Mouse (Mus musculus): ENCODE measurements around the gene Slc39a13. TPM values are rescaled to one million over a fixed set of nuclear protein-coding genes. Genes with fewer than 3 reads are reported as not detected.

The Slc39a13 gene
- polyA plus RNA-seq, 1 experiment from 2014 or later: 50.6 TPM

DNA sequence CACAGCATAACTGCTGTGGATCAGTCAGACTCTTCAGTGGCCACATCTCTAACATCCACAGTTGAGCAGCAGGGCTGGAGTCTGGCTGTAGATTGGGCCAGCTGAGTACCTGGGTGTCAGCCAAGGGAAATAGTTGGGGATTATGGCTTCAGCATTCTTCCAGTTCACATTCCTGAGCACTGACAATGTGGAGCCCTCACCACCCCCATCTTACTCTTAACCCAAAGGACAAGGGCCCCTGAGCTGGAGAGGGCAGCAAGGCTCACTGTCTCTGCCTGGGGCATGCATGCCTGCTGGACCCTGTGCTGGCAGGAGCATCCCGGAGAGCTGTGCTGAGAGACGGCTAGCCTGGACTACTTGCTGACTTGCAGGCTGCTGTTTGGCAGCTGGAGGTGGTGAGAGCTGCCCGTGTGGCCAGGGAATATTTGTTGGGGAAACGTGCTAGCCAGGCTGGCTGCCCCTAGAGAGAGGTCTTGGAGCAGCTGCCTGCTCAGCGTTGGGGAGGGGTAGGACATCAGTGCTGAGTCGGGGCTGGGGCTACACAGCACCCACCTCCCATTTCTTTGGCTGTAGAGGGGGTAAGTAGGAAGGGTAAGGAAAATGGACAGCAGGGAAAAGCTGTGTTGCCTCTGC, 8.3 kb downstream of the Slc39a13 start:
- peak overlapping the region; percentile 50 for H3K9ac ChIP-seq (ENCODE audit: low read length)
- ATAC-seq (ENCODE audit: insufficient number of reproducible peaks, insufficient read depth, low FRiP score, low read depth): peak; percentile 11; the same call in 1 of the 2 replicates
- peaks cover 82% of the 10 kb centered on the region for H3K36me3 ChIP-seq (ENCODE audit: control insufficient read depth, insufficient read depth, low read length)

DNA sequence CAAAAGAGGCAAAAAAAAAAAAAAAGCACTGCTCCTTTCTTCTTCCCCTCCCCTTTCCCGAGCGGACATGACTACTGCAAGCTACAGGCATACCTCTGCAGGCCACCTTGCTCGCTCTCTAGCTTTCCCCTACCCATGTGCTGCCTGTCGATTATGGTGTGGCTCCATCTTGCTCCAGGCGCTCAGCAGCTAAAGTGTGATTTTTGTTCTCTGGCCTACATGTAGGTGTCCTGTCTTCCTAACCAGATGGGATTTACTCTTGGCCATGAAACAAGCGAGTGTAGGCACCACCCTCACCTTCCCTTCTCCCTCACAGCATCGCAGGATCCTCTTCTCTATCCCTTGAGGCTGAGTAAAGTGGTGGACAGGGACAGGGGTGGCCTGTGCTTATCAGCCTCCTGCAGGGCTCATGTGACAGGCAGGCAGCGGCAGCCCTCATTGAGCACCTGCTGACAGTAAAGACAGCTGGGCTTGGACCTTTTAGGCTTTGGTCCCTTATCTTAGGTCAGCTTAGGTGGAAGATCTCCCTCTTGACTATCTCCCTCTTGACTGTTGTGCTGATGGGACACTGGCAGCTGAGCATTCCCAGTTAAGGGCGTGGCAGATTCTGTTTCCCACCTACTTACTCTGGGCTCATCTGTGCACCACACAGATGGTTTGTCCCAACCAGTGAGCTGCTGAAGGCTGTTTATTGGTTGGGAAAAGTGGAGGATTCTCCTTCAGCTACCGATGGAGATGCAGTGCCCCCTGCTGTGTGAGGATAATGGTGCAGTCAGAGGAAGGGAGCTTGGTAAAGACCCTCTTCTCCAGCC, 9.5 kb downstream of the Slc39a13 start:
- 45% methylated on average over 10 of the region's 10 CpGs for WGBS
- Histone ChIP-seq H3K4me1 (ENCODE audit: control insufficient read depth in 2 of 2, insufficient read depth in 2 of 2, low read length in 2 of 2) (peaks cover 18 to 27% of the 10 kb centered on the region in 2 experiments), H3K27me3 (ENCODE audit: control insufficient read depth, insufficient read depth, low read length) (no peaks in the 10 kb centered on the region), H3K4me2 (ENCODE audit: low read length) (no peak overlapping the region; the same call in 1 of the 2 replicates), H3K36me3 (ENCODE audit: control insufficient read depth, insufficient read depth, low read length) (peaks cover 83% of the 10 kb centered on the region), H3K9ac (ENCODE audit: low read length) (peak overlapping the region; percentile 25; the same call in 1 of the 2 replicates), H3K27ac (replicated peaks in 1 of 2; ENCODE audit: control insufficient read depth in 1 of 2, insufficient read depth in 1 of 2, low read depth in 2 of 2, low read length in 2 of 2) (peak overlapping the region; percentile 87 to 91), H3K4me3 (ENCODE audit: control insufficient read depth in 1 of 2, insufficient read depth in 1 of 2, low read depth in 1 of 2, low read length in 2 of 2) (no peak overlapping the region), H3K9me3 (ENCODE audit: control insufficient read depth, low read length) (no peaks in the 10 kb centered on the region)
- peak; percentile 8; the same call in 1 of the 2 replicates for ATAC-seq (ENCODE audit: insufficient number of reproducible peaks, insufficient read depth, low FRiP score, low read depth)

More for the DNA sequence above, 8.3 kb downstream of the Slc39a13 start:
- Histone ChIP-seq H3K9me3 (ENCODE audit: control insufficient read depth, low read length) (no peaks in the 10 kb centered on the region), H3K4me1 (ENCODE audit: control insufficient read depth in 2 of 2, insufficient read depth in 2 of 2, low read length in 2 of 2) (peaks cover 18 to 35% of the 10 kb centered on the region in 2 experiments), H3K27ac (replicated peaks in 1 of 2; ENCODE audit: control insufficient read depth in 1 of 2, insufficient read depth in 1 of 2, low read depth in 2 of 2, low read length in 2 of 2) (peak overlapping the region; percentile 87 to 91), H3K27me3 (ENCODE audit: control insufficient read depth, insufficient read depth, low read length) (no peaks in the 10 kb centered on the region), H3K4me3 (ENCODE audit: control insufficient read depth in 1 of 2, insufficient read depth in 1 of 2, low read depth in 1 of 2, low read length in 2 of 2) (no peak overlapping the region), H3K4me2 (ENCODE audit: low read length) (peak overlapping the region; percentile 36)
- 37% methylated on average over 6 of the region's 6 CpGs for WGBS

- no peak overlapping the region for H3K27ac ChIP-seq (replicated peaks in 1 of 2; ENCODE audit: control insufficient read depth in 1 of 2, insufficient read depth in 1 of 2, low read depth in 2 of 2, low read length in 2 of 2)
- H3K4me3 ChIP-seq (ENCODE audit: control insufficient read depth in 1 of 2, insufficient read depth in 1 of 2, low read depth in 1 of 2, low read length in 2 of 2): no peak overlapping the region
- H3K9ac ChIP-seq (ENCODE audit: low read length): no peak overlapping the region
- peaks cover 81% of the 10 kb centered on the region for H3K36me3 ChIP-seq (ENCODE audit: control insufficient read depth, insufficient read depth, low read length)
- H3K4me2 ChIP-seq (ENCODE audit: low read length): no peak overlapping the region
- ATAC-seq (ENCODE audit: insufficient number of reproducible peaks, insufficient read depth, low FRiP score, low read depth): no peak
- H3K27me3 ChIP-seq (ENCODE audit: control insufficient read depth, insufficient read depth, low read length): no peaks in the 10 kb centered on the region
- H3K9me3 ChIP-seq (ENCODE audit: control insufficient read depth, low read length): no peaks in the 10 kb centered on the region
- 100% methylated on average over 2 of the region's 2 CpGs for WGBS
- peaks cover 21 to 34% of the 10 kb centered on the region in 2 experiments for H3K4me1 ChIP-seq (ENCODE audit: control insufficient read depth in 2 of 2, insufficient read depth in 2 of 2, low read length in 2 of 2)
Observed at GRCm38 (mm10) chr2:91059376-91059775, 10.8 kb downstream of the Slc39a13 start.

GRCm38 (mm10) chr2:91058435-91058834, 11.8 kb downstream of the Slc39a13 start:
- Histone ChIP-seq H3K9me3 (ENCODE audit: control insufficient read depth, low read length) (no peaks in the 10 kb centered on the region), H3K4me1 (ENCODE audit: control insufficient read depth in 2 of 2, insufficient read depth in 2 of 2, low read length in 2 of 2) (peaks cover 21 to 34% of the 10 kb centered on the region in 2 experiments), H3K4me2 (ENCODE audit: low read length) (no peak overlapping the region), H3K4me3 (ENCODE audit: control insufficient read depth in 1 of 2, insufficient read depth in 1 of 2, low read depth in 1 of 2, low read length in 2 of 2) (no peak overlapping the region), H3K27ac (replicated peaks in 1 of 2; ENCODE audit: control insufficient read depth in 1 of 2, insufficient read depth in 1 of 2, low read depth in 2 of 2, low read length in 2 of 2) (no peak overlapping the region), H3K27me3 (ENCODE audit: control insufficient read depth, insufficient read depth, low read length) (no peaks in the 10 kb centered on the region), H3K9ac (ENCODE audit: low read length) (no peak overlapping the region), H3K36me3 (ENCODE audit: control insufficient read depth, insufficient read depth, low read length) (peaks cover 71% of the 10 kb centered on the region)
- 92% methylated on average over 5 of the region's 5 CpGs for WGBS
- ATAC-seq (ENCODE audit: insufficient number of reproducible peaks, insufficient read depth, low FRiP score, low read depth): no peak

GRCm38 (mm10) chr2:91053934-91054382, 16.3 kb downstream of the Slc39a13 start, which contains the start of gene Psmc3:
Psmc3 (plus strand) TSS chr2:91054009.
- H3K27me3 ChIP-seq (ENCODE audit: control insufficient read depth, insufficient read depth, low read length): no peaks in the 10 kb centered on the region
- H3K9me3 ChIP-seq (ENCODE audit: control insufficient read depth, low read length): no peaks in the 10 kb centered on the region
- peaks cover 3 to 10% of the 10 kb centered on the region in 2 experiments; a peak in 3 of 4 replicates for H3K4me1 ChIP-seq (ENCODE audit: control insufficient read depth in 2 of 2, insufficient read depth in 2 of 2, low read length in 2 of 2)
- ATAC-seq (ENCODE audit: insufficient number of reproducible peaks, insufficient read depth, low FRiP score, low read depth): peak; percentile 96
- H3K9ac ChIP-seq (ENCODE audit: low read length): peak within 1 kb of the TSS; percentile 79
- peak within 1 kb of the TSS; percentile 81 to 91 for H3K27ac ChIP-seq (replicated peaks in 1 of 2; ENCODE audit: control insufficient read depth in 1 of 2, insufficient read depth in 1 of 2, low read depth in 2 of 2, low read length in 2 of 2)
- peak within 1 kb of the TSS; percentile 64 to 94 for H3K4me3 ChIP-seq (ENCODE audit: control insufficient read depth in 1 of 2, insufficient read depth in 1 of 2, low read depth in 1 of 2, low read length in 2 of 2)
- peak within 1 kb of the TSS; percentile 79 for H3K4me2 ChIP-seq (ENCODE audit: low read length)
- WGBS: under 1% methylated on average over 40 of the region's 40 CpGs
- H3K36me3 ChIP-seq (ENCODE audit: control insufficient read depth, insufficient read depth, low read length): peaks cover 51% of the 10 kb centered on the region

DNA sequence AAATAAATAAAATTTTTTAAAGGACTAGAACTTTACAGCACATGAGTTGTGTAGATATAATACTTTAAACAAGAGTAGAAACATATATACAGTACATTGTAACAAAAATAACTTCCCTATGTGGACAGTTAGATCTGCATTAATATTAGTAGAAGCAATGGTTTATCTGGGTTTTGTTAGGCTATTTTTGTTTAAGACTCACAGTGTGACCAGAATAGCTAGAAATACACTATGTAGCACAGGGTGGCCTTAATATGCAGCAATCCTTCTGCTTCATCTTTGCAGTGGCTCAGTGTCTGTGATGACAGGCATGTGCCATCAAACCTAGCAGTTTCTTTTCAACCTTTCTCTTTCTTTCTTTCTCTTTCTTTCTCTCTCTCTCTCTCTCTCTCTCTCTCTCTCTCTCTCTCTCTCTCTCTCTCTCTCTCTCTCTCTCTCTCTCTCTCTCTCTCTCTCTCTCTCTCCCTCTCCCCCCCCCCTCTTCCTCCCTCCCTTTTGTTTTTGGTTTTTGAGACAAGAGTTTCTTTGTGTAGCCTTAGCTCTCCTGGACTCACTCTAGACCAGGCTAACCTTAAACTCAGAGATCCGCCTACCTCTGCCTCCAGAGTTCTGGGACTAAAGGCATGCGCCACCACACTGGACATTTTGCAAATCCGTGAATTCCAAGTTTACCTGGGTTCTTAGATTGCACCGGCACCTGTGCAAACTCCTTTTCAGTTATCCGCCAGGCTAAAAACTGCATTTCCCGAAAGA, 16.9 kb downstream of the Slc39a13 start:
- WGBS: under 1% methylated on average over 6 of the region's 6 CpGs
- ATAC-seq (ENCODE audit: insufficient number of reproducible peaks, insufficient read depth, low FRiP score, low read depth): peak; percentile 23; the same call in 1 of the 2 replicates

GRCm38 (mm10) chr2:91052752-91053151, 17.5 kb downstream of the Slc39a13 start:
- WGBS: 59% methylated on average over 2 of the region's 2 CpGs
- ATAC-seq (ENCODE audit: insufficient number of reproducible peaks, insufficient read depth, low FRiP score, low read depth): no peak
- Histone ChIP-seq H3K4me1 (ENCODE audit: control insufficient read depth in 2 of 2, insufficient read depth in 2 of 2, low read length in 2 of 2) (peaks cover 3 to 10% of the 10 kb centered on the region in 2 experiments; a peak in 3 of 4 replicates), H3K9me3 (ENCODE audit: control insufficient read depth, low read length) (no peaks in the 10 kb centered on the region), H3K27me3 (ENCODE audit: control insufficient read depth, insufficient read depth, low read length) (no peaks in the 10 kb centered on the region), H3K4me3 (ENCODE audit: control insufficient read depth in 1 of 2, insufficient read depth in 1 of 2, low read depth in 1 of 2, low read length in 2 of 2) (no peak overlapping the region), H3K4me2 (ENCODE audit: low read length) (peak overlapping the region; percentile 59; the same call in 1 of the 2 replicates), H3K27ac (replicated peaks in 1 of 2; ENCODE audit: control insufficient read depth in 1 of 2, insufficient read depth in 1 of 2, low read depth in 2 of 2, low read length in 2 of 2) (no peak overlapping the region), H3K9ac (ENCODE audit: low read length) (no peak overlapping the region), H3K36me3 (ENCODE audit: control insufficient read depth, insufficient read depth, low read length) (peaks cover 39% of the 10 kb centered on the region)

More for the DNA sequence above, 16.9 kb downstream of the Slc39a13 start:
- Histone ChIP-seq H3K36me3 (ENCODE audit: control insufficient read depth, insufficient read depth, low read length) (peaks cover 45% of the 10 kb centered on the region), H3K4me2 (ENCODE audit: low read length) (peak overlapping the region; percentile 59), H3K27ac (replicated peaks in 1 of 2; ENCODE audit: control insufficient read depth in 1 of 2, insufficient read depth in 1 of 2, low read depth in 2 of 2, low read length in 2 of 2) (peak overlapping the region; percentile 45 to 81; a peak in 2 of 4 replicates), H3K9me3 (ENCODE audit: control insufficient read depth, low read length) (no peaks in the 10 kb centered on the region), H3K9ac (ENCODE audit: low read length) (peak overlapping the region; percentile 79), H3K4me1 (ENCODE audit: control insufficient read depth in 2 of 2, insufficient read depth in 2 of 2, low read length in 2 of 2) (peaks cover 3 to 10% of the 10 kb centered on the region in 2 experiments; a peak in 3 of 4 replicates), H3K27me3 (ENCODE audit: control insufficient read depth, insufficient read depth, low read length) (no peaks in the 10 kb centered on the region), H3K4me3 (ENCODE audit: control insufficient read depth in 1 of 2, insufficient read depth in 1 of 2, low read depth in 1 of 2, low read length in 2 of 2) (peak overlapping the region; percentile 64 to 94)

Measured in heart, embryonic 14.5 days (tissue).